Mouse (Mus musculus) olfactory bulb, adult 2 months (tissue): ENCODE data around the gene Ms4a13. TPM values are rescaled to one million over a fixed set of nuclear protein-coding genes. Genes with fewer than 3 reads are reported as not detected.
A peak's percentile ranks its signal among the peaks of the same experiment; 100 is the strongest.
"Not testable (repeated sequence)": the region's sequence is repeated elsewhere in the genome, so short reads cannot be mapped to it uniquely, and the experiment has no call there.

ENCODE experiments used
- H3K27ac ChIP-seq: fragments of 200-500 bp; 2 replicates; pipeline ENCODE4 v1.5.1; 2012; ENCODE audit warnings: low read depth, low read length; ENCODE audit not compliant: insufficient read depth
- H3K4me1 ChIP-seq: fragments of 200-500 bp; 2 replicates; pipeline ENCODE4 v1.6.1; 2012; ENCODE audit warnings: low read length; ENCODE audit not compliant: control insufficient read depth, insufficient read depth
- H3K4me3 ChIP-seq: fragments of 200-500 bp; 2 replicates; pipeline ENCODE4 v1.5.1; 2012; ENCODE audit warnings: mild to moderate bottlenecking, low read depth, low read length, moderate library complexity; ENCODE audit not compliant: insufficient read depth
- CTCF ChIP-seq: fragments of 200-500 bp; IDR thresholded peaks from 2 replicates; pipeline ENCODE4 v1.5.1; 2012; ENCODE audit warnings: low read depth, mild to moderate bottlenecking, low read length, moderate library complexity; ENCODE audit not compliant: insufficient read depth
- POLR2A ChIP-seq: fragments of 200-500 bp; IDR thresholded peaks from 2 replicates; pipeline ENCODE4 v1.6.1; 2012; ENCODE audit warnings: mild to moderate bottlenecking, low read depth, low read length, moderate library complexity; ENCODE audit not compliant: insufficient read depth
- WGBS: fragments of 180-500 bp; shearing (Covaris S2); methylation state at CpG from one replicate; pipeline ENCODE4 v1.1.7; 2018; 5-methylcytosine and 5-hydroxymethylcytosine counted together
- polyA plus RNA-seq: library from polyadenylated mRNA; stranded (reverse); fragments of >200 nt; gene quantifications from 2 replicates; pipeline ENCODE4 v1.2.4, GENCODE M21; 2012; ENCODE audit warnings: low replicate concordance; ENCODE audit not compliant: missing spikeins, insufficient read depth, insufficient read length

Ms4a13 gene
- polyA plus RNA-seq, 1 experiment: not detected

DNA sequence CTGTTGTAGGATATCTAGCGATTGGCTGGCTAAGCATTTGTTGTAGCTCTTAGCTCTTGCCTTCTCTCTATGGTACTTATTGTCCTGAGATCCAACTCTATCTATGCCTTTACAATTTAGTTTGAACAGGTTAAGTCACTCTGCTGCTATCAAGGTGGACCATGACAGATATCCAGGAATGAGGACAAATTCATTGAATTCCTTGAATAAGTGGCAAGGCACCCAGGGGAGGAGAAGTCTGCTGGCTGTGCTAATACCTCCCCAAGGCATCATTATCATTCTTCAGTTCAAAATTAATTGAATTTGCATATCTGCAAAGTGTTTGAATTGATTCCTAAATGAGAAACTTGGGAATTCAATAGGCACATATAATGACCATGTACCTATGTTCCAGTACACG lies 19.1 kb downstream of the Ms4a13 start:
- H3K4me1 ChIP-seq: no peaks in the 10 kb centered on the region
- no peak for TF ChIP-seq CTCF
- TF ChIP-seq POLR2A: no peak
- no peak overlapping the region for H3K4me3 ChIP-seq
- 50% methylated on average over 2 of the region's 2 CpGs for WGBS
- no peak overlapping the region for H3K27ac ChIP-seq

DNA sequence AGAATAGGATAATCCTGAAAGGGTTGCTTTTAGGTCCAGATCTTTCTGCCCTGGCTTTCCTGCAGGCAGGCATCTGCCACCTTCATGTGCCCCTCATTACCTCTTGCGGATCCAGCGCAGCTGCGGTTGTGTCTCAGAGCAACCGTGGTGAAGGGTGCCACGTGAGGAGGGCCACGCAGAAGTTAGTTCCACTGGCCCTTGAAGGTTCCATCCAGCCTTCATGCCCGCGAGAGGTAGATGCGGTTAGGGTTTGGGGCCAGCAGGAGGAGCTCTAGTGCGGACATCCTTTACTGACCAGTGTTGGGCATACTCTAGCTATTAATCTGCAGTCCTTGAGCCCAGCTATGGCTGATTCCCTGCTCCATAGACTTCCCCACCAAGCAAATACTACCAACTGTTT lies 31.4 kb downstream of the Ms4a13 start, which contains the start of gene 1700025F22Rik:
Gene 1700025F22Rik, minus strand, starts transcription at position 149 of the 400 bp plus-strand sequence.
- TF ChIP-seq POLR2A: no peak
- TF ChIP-seq CTCF: no peak
- H3K27ac ChIP-seq: no peak within 1 kb of the TSS
- WGBS: 38% methylated on average over 10 of the region's 10 CpGs
- H3K4me1 ChIP-seq: no peaks in the 10 kb centered on the region
- H3K4me3 ChIP-seq: no peak within 1 kb of the TSS

DNA sequence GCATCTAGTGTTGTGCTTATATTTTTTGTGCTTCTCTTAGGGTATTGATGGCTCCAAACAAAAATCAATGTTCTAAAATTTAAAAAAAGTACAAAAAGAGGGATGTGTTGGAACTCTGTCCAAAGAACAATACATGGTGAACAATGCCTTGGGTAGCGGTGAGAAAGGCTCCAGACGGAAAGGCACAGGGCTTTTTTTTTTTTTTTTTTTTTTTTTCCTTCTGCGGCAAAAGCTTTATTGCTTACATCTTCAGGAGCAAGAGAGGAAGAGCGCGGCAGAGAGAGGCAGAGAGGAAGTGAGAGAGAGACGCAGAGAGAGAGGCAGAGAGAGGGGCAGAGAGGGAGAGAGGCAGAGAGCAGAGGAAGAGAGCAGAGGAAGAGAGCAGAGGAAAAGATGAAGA lies 38.6 kb downstream of the Ms4a13 start:
- WGBS: 75% methylated on average over 6 of the region's 6 CpGs
- not testable (repeated sequence) for H3K27ac ChIP-seq, H3K4me3 ChIP-seq, H3K4me1 ChIP-seq

DNA sequence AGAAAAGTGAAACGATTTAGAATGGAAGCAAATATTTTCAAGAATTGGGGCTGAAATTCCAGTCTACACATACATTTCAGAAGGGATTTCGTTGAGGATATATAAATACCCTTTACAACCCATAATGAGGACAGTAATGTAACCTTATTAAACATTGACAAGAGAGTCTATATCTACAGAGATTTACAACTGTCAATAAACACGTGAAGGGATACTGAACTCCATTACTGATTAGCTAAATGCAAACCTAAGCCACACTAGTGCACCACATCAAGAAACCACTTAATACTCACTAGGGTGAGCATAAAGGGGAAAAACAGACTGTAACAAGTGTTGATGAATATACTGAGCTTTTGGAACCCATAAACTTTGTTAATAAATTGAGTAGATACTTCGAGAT lies 61.2 kb downstream of the Ms4a13 start:
- Histone ChIP-seq H3K4me1 (no peaks in the 10 kb centered on the region), H3K4me3 (no peak overlapping the region), H3K27ac (no peak overlapping the region)
- no peak for TF ChIP-seq POLR2A
- WGBS: 79% methylated on average over 4 of the region's 4 CpGs

DNA sequence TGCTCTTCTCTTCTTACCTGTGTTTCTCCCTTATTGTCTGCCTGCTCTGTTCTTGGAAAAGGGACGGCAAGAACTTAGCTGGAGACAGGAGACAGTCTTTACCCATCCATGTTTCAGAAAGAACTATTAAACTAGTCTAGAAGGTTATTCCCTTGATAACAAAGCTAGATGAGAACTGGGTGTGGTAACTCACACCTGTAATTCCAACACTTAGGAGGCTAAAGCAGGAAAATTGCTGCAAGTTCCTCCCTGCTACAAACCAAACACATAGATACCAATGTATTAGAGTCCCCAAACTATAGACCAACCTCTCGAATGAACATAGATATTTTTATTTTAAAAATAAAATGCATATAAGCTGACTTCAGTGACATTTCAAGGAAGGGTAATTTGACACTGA lies 61.7 kb downstream of the Ms4a13 start:
- no peak overlapping the region for H3K4me3 ChIP-seq
- H3K27ac ChIP-seq: no peak overlapping the region
- no peak for TF ChIP-seq POLR2A
- no peak for TF ChIP-seq CTCF
- 90% methylated on average over 2 of the region's 2 CpGs for WGBS
- no peaks in the 10 kb centered on the region for H3K4me1 ChIP-seq

DNA sequence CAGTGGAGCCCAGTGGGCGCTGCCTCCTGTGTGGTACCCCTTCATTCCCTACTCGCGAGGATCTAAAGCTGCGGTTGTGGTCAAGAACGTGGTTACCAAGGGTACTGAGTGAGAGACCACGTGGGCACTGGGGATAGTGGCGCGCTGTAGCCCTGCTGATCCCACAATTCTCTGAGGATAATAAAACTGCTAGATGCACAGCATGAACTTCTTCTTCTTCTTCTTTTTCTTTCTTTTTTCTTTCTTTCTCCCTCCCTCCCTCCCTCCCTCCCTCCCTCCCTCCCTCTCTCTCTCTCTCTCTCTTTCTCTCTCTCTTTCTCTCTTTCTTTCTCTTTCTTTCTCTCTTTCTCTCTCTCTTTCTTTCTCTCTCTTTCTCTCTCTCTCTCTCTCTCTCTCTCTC lies 65.8 kb downstream of the Ms4a13 start, which contains the start of gene 1700017D01Rik:
Gene 1700017D01Rik, minus strand, starts transcription at position 101 of the 400 bp plus-strand sequence.
- H3K27ac ChIP-seq, H3K4me3 ChIP-seq, H3K4me1 ChIP-seq: not testable (repeated sequence)
- 88% methylated on average over 8 of the region's 8 CpGs for WGBS

DNA sequence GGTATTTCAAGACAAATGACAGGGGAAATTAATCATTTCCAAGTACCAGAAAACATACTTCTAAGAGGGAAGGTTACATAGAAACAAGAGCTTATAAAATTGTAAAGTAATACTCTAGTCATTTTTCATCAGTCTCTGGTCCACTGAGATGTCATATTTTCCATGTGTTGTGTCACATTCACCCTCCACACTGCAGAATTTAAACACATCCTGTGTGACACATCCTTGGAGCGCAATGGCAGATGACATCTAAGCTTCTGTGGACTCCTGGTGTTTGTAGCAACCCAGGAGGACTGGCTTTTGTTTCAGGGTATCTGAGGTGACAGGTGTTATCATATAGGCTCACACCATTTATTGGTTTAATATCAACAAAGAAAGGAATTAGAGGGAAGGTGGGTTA lies 66.8 kb downstream of the Ms4a13 start:
- TF ChIP-seq CTCF: no peak
- no peak for TF ChIP-seq POLR2A
- H3K4me1 ChIP-seq: no peaks in the 10 kb centered on the region
- no peak overlapping the region for H3K27ac ChIP-seq
- WGBS: 96% methylated on average over 1 of the region's 1 CpGs
- H3K4me3 ChIP-seq: no peak overlapping the region

DNA sequence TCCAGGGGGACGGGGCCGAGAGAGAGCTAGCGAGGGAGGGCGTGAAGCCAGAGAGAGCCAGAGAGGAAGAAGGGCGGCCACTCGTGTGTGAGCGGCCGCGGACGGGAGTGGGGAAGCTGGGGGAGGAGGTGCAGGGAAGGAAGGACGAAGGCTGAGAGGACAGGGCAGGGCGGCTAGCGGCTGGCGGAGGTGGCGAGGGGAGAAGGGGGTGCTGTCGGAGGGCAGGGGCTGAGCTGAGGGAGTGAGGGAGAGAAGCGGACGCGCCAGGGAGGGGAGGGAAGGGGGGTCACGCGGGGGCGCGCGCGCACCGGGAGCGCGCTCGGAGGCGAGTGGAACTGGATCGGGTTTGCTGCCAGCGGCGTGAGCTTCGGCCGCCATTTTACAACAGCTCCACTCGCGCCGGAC lies 75.5 kb downstream of the Ms4a13 start:
- 2% methylated on average over 15 of the region's 38 CpGs for WGBS
- not testable (repeated sequence) for H3K4me1 ChIP-seq, H3K27ac ChIP-seq
- H3K4me3 ChIP-seq: peak overlapping the region; percentile 61

Other genes with a start within 250 kb of the Ms4a13 start
- gene Ccdc86, start 247.5 kb downstream of the Ms4a13 start, polyA plus RNA-seq: not detected in 2 replicates
- gene Ms4a10, start 222.1 kb downstream of the Ms4a13 start, polyA plus RNA-seq: not detected in 2 replicates
- gene Ms4a15, start 203.5 kb downstream of the Ms4a13 start, polyA plus RNA-seq: not detected in 2 replicates
- not detected in 2 replicates for gene Ms4a18, start 178.7 kb downstream of the Ms4a13 start, polyA plus RNA-seq
- gene Ms4a8a, start 115.6 kb downstream of the Ms4a13 start, polyA plus RNA-seq: not detected in 2 replicates
- not detected in 2 replicates for gene 1700017D01Rik, start 65.9 kb downstream of the Ms4a13 start, polyA plus RNA-seq
- not detected in 2 replicates for gene 1700025F22Rik, start 31.4 kb downstream of the Ms4a13 start, polyA plus RNA-seq
- not detected in 2 replicates for gene Ms4a12, start 35.7 kb upstream of the Ms4a13 start, polyA plus RNA-seq
- not detected in 2 replicates for gene Ms4a1, start 69.5 kb upstream of the Ms4a13 start, polyA plus RNA-seq
- gene Ms4a5, start 87.1 kb upstream of the Ms4a13 start, polyA plus RNA-seq: not detected in 2 replicates
- not detected in 2 replicates for gene Ms4a14, start 117.7 kb upstream of the Ms4a13 start, polyA plus RNA-seq
- gene Ms4a7, start 139.4 kb upstream of the Ms4a13 start, polyA plus RNA-seq: not detected in 2 replicates
- gene Ms4a4a, start 178.8 kb upstream of the Ms4a13 start, polyA plus RNA-seq: not detected in 2 replicates
- gene Ms4a4c, start 208.0 kb upstream of the Ms4a13 start, polyA plus RNA-seq: not detected in 2 replicates
- not detected in 2 replicates for gene Ms4a4b, start 246.8 kb upstream of the Ms4a13 start, polyA plus RNA-seq